Mouse (Mus musculus): ENCODE data around the gene Rexo4. TPM values are rescaled to one million over a fixed set of nuclear protein-coding genes. Genes with fewer than 3 reads are reported as not detected.

The Rexo4 gene
- polyA plus RNA-seq, 1 experiment from 2014 or later, result 39.5 TPM

GRCm38 (mm10) chr2:26932473-26933303 lies 31.5 kb downstream of the Rexo4 start:
- peaks cover 24% of the 10 kb centered on the region for H3K4me1 ChIP-seq (replicated peaks; ENCODE audit: control insufficient read depth, insufficient read depth, low read length)
- no peaks in the 10 kb centered on the region for H3K36me3 ChIP-seq (ENCODE audit: control insufficient read depth, insufficient read depth)
- H3K4me2 ChIP-seq (ENCODE audit: low read length), result peak overlapping the region; percentile 77
- peak overlapping the region; percentile 92 for H3K4me3 ChIP-seq (replicated peaks; ENCODE audit: low read length)
- WGBS, result 2% methylated on average over 39 of the region's 49 CpGs
- peak overlapping the region; percentile 98 for H3K9ac ChIP-seq (replicated peaks; ENCODE audit: low read depth, low read length)
- ATAC-seq, result no peak; the same call in 1 of the 2 replicates
- no peaks in the 10 kb centered on the region for H3K27me3 ChIP-seq (replicated peaks; ENCODE audit: control insufficient read depth, insufficient read depth, low read length)
- no peaks in the 10 kb centered on the region for H3K9me3 ChIP-seq (ENCODE audit: control insufficient read depth, low read length)
- H3K27ac ChIP-seq (ENCODE audit: low read length), result no peak overlapping the region; the same call in 1 of the 2 replicates

- Histone ChIP-seq H3K4me3 (replicated peaks; ENCODE audit: low read length) (no peak overlapping the region), H3K27ac (ENCODE audit: low read length) (no peak overlapping the region), H3K9ac (replicated peaks; ENCODE audit: low read depth, low read length) (no peak overlapping the region), H3K27me3 (replicated peaks; ENCODE audit: control insufficient read depth, insufficient read depth, low read length) (no peaks in the 10 kb centered on the region), H3K36me3 (ENCODE audit: control insufficient read depth, insufficient read depth) (peaks cover 5% of the 10 kb centered on the region; the same call in 1 of the 2 replicates), H3K4me1 (replicated peaks; ENCODE audit: control insufficient read depth, insufficient read depth, low read length) (peaks cover 24% of the 10 kb centered on the region), H3K4me2 (ENCODE audit: low read length) (no peak overlapping the region), H3K9me3 (ENCODE audit: control insufficient read depth, low read length) (no peaks in the 10 kb centered on the region)
- 11% methylated on average over 1 of the region's 1 CpGs for WGBS
- no peak for ATAC-seq
Observed at GRCm38 (mm10) chr2:26930390-26930789, 33.8 kb downstream of the Rexo4 start.

GRCm38 (mm10) chr2:26927745-26928476 lies 36.3 kb downstream of the Rexo4 start:
- 90% methylated on average over 6 of the region's 6 CpGs for WGBS
- no peak for ATAC-seq
- H3K36me3 ChIP-seq (ENCODE audit: control insufficient read depth, insufficient read depth), result peaks cover 8% of the 10 kb centered on the region; the same call in 1 of the 2 replicates

GRCm38 (mm10) chr2:26921784-26922183 lies 42.4 kb downstream of the Rexo4 start:
- Histone ChIP-seq H3K27ac (ENCODE audit: low read length) (no peak overlapping the region), H3K9me3 (ENCODE audit: control insufficient read depth, low read length) (no peaks in the 10 kb centered on the region), H3K4me1 (replicated peaks; ENCODE audit: control insufficient read depth, insufficient read depth, low read length) (peaks cover 13% of the 10 kb centered on the region), H3K4me3 (replicated peaks; ENCODE audit: low read length) (no peak overlapping the region), H3K27me3 (replicated peaks; ENCODE audit: control insufficient read depth, insufficient read depth, low read length) (no peaks in the 10 kb centered on the region), H3K36me3 (ENCODE audit: control insufficient read depth, insufficient read depth) (peaks cover 38% of the 10 kb centered on the region), H3K4me2 (ENCODE audit: low read length) (no peak overlapping the region), H3K9ac (replicated peaks; ENCODE audit: low read depth, low read length) (no peak overlapping the region)
- 80% methylated on average over 9 of the region's 9 CpGs for WGBS
- no peak for ATAC-seq

More at GRCm38 (mm10) chr2:26927745-26928476, 36.3 kb downstream of the Rexo4 start:
- Histone ChIP-seq H3K4me2 (ENCODE audit: low read length) (no peak overlapping the region), H3K4me3 (replicated peaks; ENCODE audit: low read length) (no peak overlapping the region), H3K27ac (ENCODE audit: low read length) (no peak overlapping the region), H3K27me3 (replicated peaks; ENCODE audit: control insufficient read depth, insufficient read depth, low read length) (no peaks in the 10 kb centered on the region), H3K4me1 (replicated peaks; ENCODE audit: control insufficient read depth, insufficient read depth, low read length) (peaks cover 24% of the 10 kb centered on the region), H3K9me3 (ENCODE audit: control insufficient read depth, low read length) (no peaks in the 10 kb centered on the region), H3K9ac (replicated peaks; ENCODE audit: low read depth, low read length) (no peak overlapping the region)

- H3K9ac ChIP-seq (replicated peaks; ENCODE audit: low read depth, low read length), result no peak overlapping the region
- ATAC-seq, result no peak
- no peak overlapping the region for H3K27ac ChIP-seq (ENCODE audit: low read length)
- WGBS, result 88% methylated on average over 6 of the region's 6 CpGs
- H3K27me3 ChIP-seq (replicated peaks; ENCODE audit: control insufficient read depth, insufficient read depth, low read length), result no peaks in the 10 kb centered on the region
- no peaks in the 10 kb centered on the region for H3K9me3 ChIP-seq (ENCODE audit: control insufficient read depth, low read length)
- H3K4me2 ChIP-seq (ENCODE audit: low read length), result no peak overlapping the region
- H3K4me3 ChIP-seq (replicated peaks; ENCODE audit: low read length), result no peak overlapping the region
- H3K4me1 ChIP-seq (replicated peaks; ENCODE audit: control insufficient read depth, insufficient read depth, low read length), result peaks cover 22% of the 10 kb centered on the region
- peaks cover 32% of the 10 kb centered on the region for H3K36me3 ChIP-seq (ENCODE audit: control insufficient read depth, insufficient read depth)
Observed at GRCm38 (mm10) chr2:26920190-26920855, 43.9 kb downstream of the Rexo4 start.

GRCm38 (mm10) chr2:26919684-26920083 lies 44.5 kb downstream of the Rexo4 start:
- no peak for ATAC-seq
- peaks cover 26% of the 10 kb centered on the region for H3K4me1 ChIP-seq (replicated peaks; ENCODE audit: control insufficient read depth, insufficient read depth, low read length)
- no peak overlapping the region for H3K27ac ChIP-seq (ENCODE audit: low read length)
- no peak overlapping the region for H3K4me2 ChIP-seq (ENCODE audit: low read length)
- peaks cover 30% of the 10 kb centered on the region for H3K36me3 ChIP-seq (ENCODE audit: control insufficient read depth, insufficient read depth)
- H3K4me3 ChIP-seq (replicated peaks; ENCODE audit: low read length), result no peak overlapping the region
- no peak overlapping the region for H3K9ac ChIP-seq (replicated peaks; ENCODE audit: low read depth, low read length)
- no peaks in the 10 kb centered on the region for H3K27me3 ChIP-seq (replicated peaks; ENCODE audit: control insufficient read depth, insufficient read depth, low read length)
- 94% methylated on average over 3 of the region's 3 CpGs for WGBS
- no peaks in the 10 kb centered on the region for H3K9me3 ChIP-seq (ENCODE audit: control insufficient read depth, low read length)

- peak overlapping the region; percentile 86 for H3K4me3 ChIP-seq (replicated peaks; ENCODE audit: low read length)
- H3K9ac ChIP-seq (replicated peaks; ENCODE audit: low read depth, low read length), result peak overlapping the region; percentile 79
- no peaks in the 10 kb centered on the region for H3K9me3 ChIP-seq (ENCODE audit: control insufficient read depth, low read length)
- H3K36me3 ChIP-seq (ENCODE audit: control insufficient read depth, insufficient read depth), result peaks cover 52% of the 10 kb centered on the region
- H3K27ac ChIP-seq (ENCODE audit: low read length), result peak overlapping the region; percentile 63
- peaks cover 36% of the 10 kb centered on the region for H3K4me1 ChIP-seq (replicated peaks; ENCODE audit: control insufficient read depth, insufficient read depth, low read length)
- ATAC-seq, result 0 out of 2 replicates have a peak, but pooled peaks have one; percentile 3
- peak overlapping the region; percentile 98 for H3K4me2 ChIP-seq (ENCODE audit: low read length)
- no peaks in the 10 kb centered on the region for H3K27me3 ChIP-seq (replicated peaks; ENCODE audit: control insufficient read depth, insufficient read depth, low read length)
- WGBS, result 4% methylated on average over 13 of the region's 13 CpGs
Observed at GRCm38 (mm10) chr2:26916738-26917137, 47.4 kb downstream of the Rexo4 start.

- H3K36me3 ChIP-seq (ENCODE audit: control insufficient read depth, insufficient read depth), result peaks cover 46% of the 10 kb centered on the region
- H3K4me1 ChIP-seq (replicated peaks; ENCODE audit: control insufficient read depth, insufficient read depth, low read length), result peaks cover 39% of the 10 kb centered on the region
- ATAC-seq, result peak; percentile 81
- no peaks in the 10 kb centered on the region for H3K9me3 ChIP-seq (ENCODE audit: control insufficient read depth, low read length)
- peak within 1 kb of the TSS; percentile 98 for H3K4me2 ChIP-seq (ENCODE audit: low read length)
- H3K9ac ChIP-seq (replicated peaks; ENCODE audit: low read depth, low read length), result peak within 1 kb of the TSS; percentile 79
- H3K27me3 ChIP-seq (replicated peaks; ENCODE audit: control insufficient read depth, insufficient read depth, low read length), result no peaks in the 10 kb centered on the region
- 2% methylated on average over 47 of the region's 47 CpGs for WGBS
- H3K4me3 ChIP-seq (replicated peaks; ENCODE audit: low read length), result peak within 1 kb of the TSS; percentile 86
- H3K27ac ChIP-seq (ENCODE audit: low read length), result peak within 1 kb of the TSS; percentile 63
Observed at GRCm38 (mm10) chr2:26915927-26916728, 48.1 kb downstream of the Rexo4 start, which contains the start of the genes Surf2 and Surf1. Gene Surf2 (plus strand): TSS chr2:26916367. Gene Surf1 (minus strand): TSS chr2:26916530.
